Mouse (Mus musculus): ENCODE data around the gene G6pc.
"Not testable (repeated sequence)": the region's sequence is repeated elsewhere in the genome, so short reads cannot be mapped to it uniquely, and the experiment has no call there.

G6pc gene

GRCm38 (mm10) chr11:101367326-101367935, at the start of gene G6pc:
Gene G6pc, plus strand, starts transcription at chr11:101367561.
- DNase-seq (ENCODE audit: low spot score in 2 of 2) = no peak

DNA sequence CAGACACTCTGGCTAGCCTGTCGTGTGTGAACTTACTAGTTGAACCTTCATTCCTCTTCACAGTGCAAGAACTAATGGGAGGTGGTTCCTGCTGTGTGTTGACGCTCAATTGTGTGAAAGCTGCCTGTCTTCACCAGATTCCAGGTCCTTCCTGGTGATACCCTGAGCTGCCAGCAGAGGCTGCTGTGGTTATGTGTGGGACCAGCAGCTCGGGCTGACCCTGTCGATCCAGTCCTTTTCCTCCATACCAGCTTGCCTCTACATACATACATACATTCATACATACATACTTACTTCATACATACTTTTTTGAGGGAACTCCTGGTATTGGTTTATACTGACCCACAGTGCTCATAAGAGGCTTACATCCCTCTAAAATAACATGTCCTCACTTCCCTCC, 43.8 kb upstream of the G6pc start:
- DNase-seq (ENCODE audit: low spot score in 2 of 2) = peak; percentile 33 to 56

DNA sequence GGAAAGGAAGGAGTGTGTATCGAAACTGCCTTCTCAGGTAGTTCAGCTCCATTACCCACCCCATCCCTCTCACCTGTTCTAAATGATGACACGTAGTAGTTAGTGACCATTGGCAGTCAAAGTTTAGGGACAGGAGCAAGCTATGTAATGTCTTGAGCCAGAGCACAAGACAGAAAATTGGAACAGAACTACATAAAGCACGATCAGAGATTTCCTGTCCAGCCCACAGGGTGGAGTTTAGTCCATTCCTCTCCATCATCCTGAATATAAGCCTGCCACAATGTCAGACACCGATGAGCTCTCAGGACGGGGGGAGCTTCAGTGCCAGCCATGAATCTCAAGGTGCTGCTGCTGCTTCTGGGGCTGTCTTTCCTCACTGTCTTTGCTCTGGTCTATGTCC, 42.6 kb upstream of the G6pc start, which contains the start of gene Aoc2:
Gene Aoc2, plus strand, starts transcription at position 301 of the 400 bp plus-strand sequence.
- no peak for DNase-seq (ENCODE audit: low spot score in 2 of 2)

DNA sequence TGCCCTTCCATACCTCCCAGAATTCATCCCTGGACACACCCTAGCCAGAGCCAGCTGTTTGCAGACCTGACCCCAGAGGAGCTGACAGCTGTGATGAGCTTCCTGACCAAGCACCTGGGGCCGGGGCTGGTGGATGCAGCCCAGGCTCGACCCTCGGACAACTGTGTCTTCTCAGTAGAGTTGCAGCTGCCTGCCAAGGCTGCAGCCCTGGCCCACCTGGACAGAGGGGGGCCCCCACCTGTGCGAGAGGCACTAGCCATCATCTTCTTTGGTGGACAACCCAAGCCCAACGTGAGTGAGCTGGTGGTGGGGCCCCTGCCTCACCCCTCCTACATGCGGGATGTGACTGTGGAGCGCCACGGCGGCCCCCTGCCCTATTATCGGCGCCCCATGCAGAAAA, 42.2 kb upstream of the G6pc start:
- not testable (repeated sequence) for DNase-seq (ENCODE audit: low spot score in 2 of 2)

GRCm38 (mm10) chr11:101326147-101326546, 41.2 kb upstream of the G6pc start:
- DNase-seq (ENCODE audit: low spot score in 2 of 2) = no peak

GRCm38 (mm10) chr11:101327311-101327710, 40.0 kb upstream of the G6pc start:
- no peak for DNase-seq (ENCODE audit: low spot score in 2 of 2)

GRCm38 (mm10) chr11:101328941-101329635, 38.3 kb upstream of the G6pc start:
- no peak for DNase-seq (ENCODE audit: low spot score in 2 of 2)

- DNase-seq (ENCODE audit: low spot score in 2 of 2) = no peak
Observed at GRCm38 (mm10) chr11:101330371-101330924, 36.9 kb upstream of the G6pc start, which contains the start of gene Aoc3. Gene Aoc3, plus strand, starts transcription at chr11:101330605.

DNA sequence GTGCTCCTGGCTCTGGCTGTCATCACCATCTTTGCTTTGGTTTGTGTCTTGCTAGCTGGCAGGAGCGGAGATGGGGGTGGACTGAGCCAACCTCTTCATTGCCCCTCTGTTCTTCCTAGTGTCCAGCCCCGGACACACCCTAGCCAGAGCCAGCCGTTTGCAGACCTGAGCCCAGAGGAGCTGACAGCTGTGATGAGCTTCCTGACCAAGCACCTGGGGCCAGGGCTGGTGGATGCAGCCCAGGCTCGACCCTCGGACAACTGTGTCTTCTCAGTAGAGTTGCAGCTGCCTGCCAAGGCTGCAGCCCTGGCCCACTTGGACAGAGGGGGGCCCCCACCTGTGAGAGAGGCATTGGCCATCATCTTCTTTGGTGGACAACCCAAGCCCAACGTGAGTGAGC, 36.4 kb upstream of the G6pc start:
- DNase-seq (ENCODE audit: low spot score in 2 of 2) = not testable (repeated sequence)

DNA sequence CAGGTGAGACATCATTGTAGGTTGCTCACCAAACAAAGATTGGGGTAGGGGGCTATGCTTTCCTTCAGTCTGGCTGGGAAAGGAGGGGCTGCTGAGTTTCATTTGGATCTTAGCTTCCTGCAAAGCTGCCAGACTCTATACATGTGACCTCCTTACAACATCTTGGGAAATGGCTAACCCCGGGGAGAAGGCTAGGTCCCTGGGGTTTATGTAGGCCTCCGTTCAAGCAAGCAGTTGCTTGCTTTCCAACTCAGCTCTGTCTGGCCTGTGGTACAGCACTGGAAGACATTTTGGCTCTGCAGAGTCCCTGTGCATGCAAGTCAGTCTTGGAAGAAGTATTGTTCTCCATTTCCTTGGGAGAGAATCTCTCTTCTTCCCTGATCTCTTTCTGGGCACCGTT, 34.8 kb upstream of the G6pc start:
- DNase-seq (ENCODE audit: low spot score in 2 of 2) = no peak

GRCm38 (mm10) chr11:101334023-101334422, 33.3 kb upstream of the G6pc start:
- DNase-seq (ENCODE audit: low spot score in 2 of 2) = no peak

DNA sequence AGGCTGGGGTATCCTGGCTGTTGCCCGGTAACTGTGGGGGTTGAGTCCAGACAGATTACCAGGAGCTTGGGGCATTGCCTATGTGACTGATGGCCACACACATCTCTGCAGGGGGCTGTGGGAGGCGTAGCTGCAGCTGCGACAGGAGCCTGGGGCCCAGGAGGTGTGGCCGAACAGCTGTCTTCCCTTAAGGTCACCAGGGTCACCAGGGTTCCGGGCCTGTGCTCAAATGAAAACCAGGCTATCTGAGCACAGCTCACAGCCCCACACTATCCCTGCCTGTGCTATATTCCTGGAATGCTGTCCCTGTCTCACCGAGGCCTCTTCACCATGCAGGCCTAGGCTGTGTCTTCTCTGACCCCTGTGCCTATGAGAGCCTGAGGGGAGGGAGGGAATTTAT, 32.8 kb upstream of the G6pc start:
- no peak for DNase-seq (ENCODE audit: low spot score in 2 of 2)

GRCm38 (mm10) chr11:101335685-101336084, 31.7 kb upstream of the G6pc start:
- DNase-seq (ENCODE audit: low spot score in 2 of 2) = no peak

- DNase-seq (ENCODE audit: low spot score in 2 of 2) = no peak
Observed at GRCm38 (mm10) chr11:101338123-101338760, 29.1 kb upstream of the G6pc start.

GRCm38 (mm10) chr11:101347083-101347775, 20.1 kb upstream of the G6pc start:
- DNase-seq (ENCODE audit: low spot score in 2 of 2) = no peak

- DNase-seq (ENCODE audit: low spot score in 2 of 2) = no peak
Observed at GRCm38 (mm10) chr11:101348774-101349173, 18.6 kb upstream of the G6pc start.

GRCm38 (mm10) chr11:101349216-101349615, 18.1 kb upstream of the G6pc start:
- DNase-seq (ENCODE audit: low spot score in 2 of 2) = no peak

- DNase-seq (ENCODE audit: low spot score in 2 of 2) = no peak
Observed at GRCm38 (mm10) chr11:101351100-101351720, 16.2 kb upstream of the G6pc start.

DNA sequence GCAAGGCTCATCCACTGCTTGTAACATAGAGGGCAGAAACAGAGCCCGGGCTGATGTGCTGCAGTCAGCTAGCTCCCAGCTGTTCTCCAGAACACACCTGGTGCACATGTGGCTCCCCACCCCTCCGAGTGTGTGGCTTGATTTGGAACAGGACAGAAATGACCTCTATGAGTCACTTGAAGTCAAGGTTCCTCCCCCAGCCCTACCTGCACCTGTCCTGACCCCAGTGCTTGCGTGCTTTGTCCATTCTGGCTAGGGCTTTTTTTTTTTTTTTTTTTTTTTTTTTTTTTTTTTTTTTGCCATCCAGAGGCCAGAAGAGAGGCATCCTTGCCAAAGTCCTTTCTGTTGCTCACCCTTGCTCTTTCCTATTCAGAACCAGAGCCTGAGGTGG, 15.6 kb upstream of the G6pc start:
- no peak for DNase-seq (ENCODE audit: low spot score in 2 of 2)

- DNase-seq (ENCODE audit: low spot score in 2 of 2) = no peak
Observed at GRCm38 (mm10) chr11:101353436-101353835, 13.9 kb upstream of the G6pc start.

GRCm38 (mm10) chr11:101354438-101355010, 12.8 kb upstream of the G6pc start:
- DNase-seq (ENCODE audit: low spot score in 2 of 2) = no peak
